Mouse (Mus musculus) gastrocnemius, postnatal 10 days (tissue): ENCODE measurements at regions not wholly inside any gene's neighbourhood (a gene's known extent, or its start where the extent isn't known, plus 50 kb on each side); places are given as distances from the start of the nearest gene placed in this dataset.

Experiments
- DNase-seq: peaks from one replicate; pipeline ENCODE4 v3.0.0; 2021; ENCODE audit warnings: mixed read lengths

GRCm38 (mm10) chr13:30085446-30085845 lies 50.8 kb upstream of the Mboat1 start:
- no peak for DNase-seq

DNA sequence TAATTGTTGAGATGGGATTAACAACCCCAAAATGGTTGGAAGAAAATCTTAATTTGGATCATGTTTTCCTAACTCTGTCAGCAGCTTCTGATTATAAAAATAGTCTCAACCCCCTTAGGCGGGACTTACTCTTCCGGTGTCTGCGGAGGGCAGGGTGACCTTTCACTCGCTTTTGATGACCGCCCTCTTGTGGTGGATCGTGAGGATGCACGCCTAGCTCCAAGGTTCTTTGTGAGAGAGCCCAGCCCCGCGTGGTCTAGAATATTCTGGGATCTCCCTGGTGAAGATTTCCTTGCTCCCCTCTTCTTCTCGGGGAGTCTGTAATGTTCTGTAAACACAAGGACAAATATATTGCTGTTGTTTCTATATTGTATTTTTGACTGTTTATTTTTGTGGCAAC lies 51.3 kb upstream of the Mboat1 start:
- peak; percentile 85 for DNase-seq

DNA sequence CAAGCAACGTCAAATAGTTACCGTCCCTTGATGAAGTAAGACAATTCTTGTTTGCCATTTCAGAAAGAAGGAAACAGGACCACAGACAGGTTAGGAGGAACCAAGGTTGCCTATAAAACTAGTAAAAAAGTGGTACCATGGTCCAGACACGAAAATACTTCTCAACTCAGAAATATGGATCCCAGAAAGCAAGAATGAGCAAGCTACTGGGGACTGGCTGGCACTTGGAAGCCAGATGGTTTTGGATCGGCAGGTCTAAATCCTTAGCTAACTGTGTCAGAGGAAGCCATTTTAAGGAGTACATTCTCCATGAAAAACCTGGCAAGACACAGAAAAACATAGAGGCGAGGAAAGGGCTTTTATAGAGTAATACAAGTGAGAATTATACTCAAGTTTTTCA lies 51.9 kb upstream of the Mboat1 start:
- DNase-seq = no peak

- DNase-seq = no peak
Measured at GRCm38 (mm10) chr13:30083949-30084348, 52.3 kb upstream of the Mboat1 start.

GRCm38 (mm10) chr13:30082761-30083160 lies 53.5 kb upstream of the Mboat1 start:
- no peak for DNase-seq

GRCm38 (mm10) chr13:30080705-30081474 lies 55.4 kb upstream of the Mboat1 start:
- no peak for DNase-seq

- DNase-seq = no peak
Measured at GRCm38 (mm10) chr13:30074517-30075064, 61.7 kb upstream of the Mboat1 start.

DNA sequence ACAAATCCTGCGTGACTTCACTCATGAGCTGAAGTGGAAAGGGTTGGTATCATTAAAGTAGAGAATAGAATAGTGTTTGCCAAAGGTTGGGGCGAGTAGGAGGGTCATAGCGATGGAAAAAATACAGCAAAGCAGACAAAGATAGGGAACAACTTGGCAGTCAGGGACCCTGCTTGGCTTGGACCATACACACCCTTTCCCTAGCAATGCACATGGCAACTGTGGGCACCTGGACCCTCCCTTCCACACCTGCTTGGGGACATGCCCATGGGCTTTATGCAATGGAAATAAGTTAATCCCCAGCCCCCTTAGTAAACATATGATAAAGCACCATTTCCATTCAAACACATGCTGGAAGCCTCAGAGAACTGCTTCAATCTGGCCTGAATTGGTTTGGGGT lies 62.2 kb upstream of the Mboat1 start:
- no peak for DNase-seq

DNA sequence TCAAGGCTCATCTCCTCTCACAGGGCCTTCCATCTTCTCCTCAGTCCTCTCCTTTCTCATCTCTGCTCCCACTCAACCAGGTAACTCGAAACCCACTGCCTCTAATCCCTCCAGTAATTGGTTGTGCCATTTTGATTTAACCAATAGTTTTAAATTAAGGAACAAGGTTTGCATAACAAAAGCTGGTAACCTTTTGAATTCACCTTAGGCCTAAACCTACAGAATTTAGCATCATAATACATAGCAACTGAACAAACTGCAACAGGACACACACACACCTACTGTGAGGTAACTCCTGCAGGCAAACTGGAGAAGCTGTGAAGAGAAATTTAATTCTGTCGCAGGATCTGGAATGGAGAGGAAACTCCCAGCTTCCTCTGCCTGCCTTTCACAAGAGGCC lies 66.9 kb upstream of the Mboat1 start:
- no peak for DNase-seq

GRCm38 (mm10) chr13:30067581-30068375 lies 68.5 kb upstream of the Mboat1 start:
- DNase-seq = no peak

- no peak for DNase-seq
Measured at GRCm38 (mm10) chr13:30065520-30065919, 70.8 kb upstream of the Mboat1 start.

DNA sequence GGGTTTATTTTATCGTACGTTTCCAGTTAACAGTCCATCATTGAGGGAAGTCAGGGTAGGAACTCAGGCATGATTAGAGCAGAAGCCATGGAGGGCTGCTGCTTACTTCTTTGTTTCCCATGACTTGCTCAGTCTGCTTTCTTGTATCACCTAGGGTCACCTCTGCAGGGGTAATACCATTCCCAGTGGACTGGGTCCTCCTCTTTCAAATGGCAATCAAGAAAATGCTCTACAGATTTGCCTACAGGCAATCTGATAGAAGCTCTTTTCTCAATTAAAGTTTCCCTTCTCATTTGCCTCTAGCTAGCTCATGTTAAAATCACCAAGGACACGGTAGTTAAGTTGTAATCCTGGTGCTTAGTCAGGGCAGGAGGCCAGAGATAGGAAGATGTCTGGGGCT lies 72.5 kb upstream of the Mboat1 start:
- DNase-seq = no peak

GRCm38 (mm10) chr13:30062285-30062684 lies 74.0 kb upstream of the Mboat1 start:
- no peak for DNase-seq

DNA sequence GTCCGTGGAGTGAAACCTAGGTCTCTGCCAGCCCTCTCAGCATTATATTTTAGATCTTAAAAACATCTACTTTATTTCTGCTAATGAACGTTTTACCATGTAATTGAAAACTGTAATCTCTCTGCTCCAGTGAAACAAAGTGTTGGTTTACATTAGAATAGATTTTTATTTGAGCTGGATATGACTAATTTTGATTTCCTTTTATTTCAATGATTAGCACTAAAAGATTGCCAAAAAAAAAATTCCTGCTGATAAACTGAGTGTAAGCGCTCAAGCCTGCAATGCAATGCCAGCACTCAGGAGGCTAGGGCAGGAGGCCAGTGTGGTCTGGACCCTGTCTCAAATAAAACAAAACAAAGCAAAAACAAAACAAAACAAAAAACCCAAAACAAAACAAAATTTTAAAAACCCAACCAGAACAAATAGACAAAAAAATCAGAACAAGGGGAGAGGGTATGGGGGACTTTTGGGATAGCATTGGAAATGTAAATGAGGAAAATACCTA lies 69.3 kb upstream of the E2f3 start:
- DNase-seq = no peak

GRCm38 (mm10) chr13:30051891-30052550 lies 66.2 kb upstream of the E2f3 start:
- no peak for DNase-seq

DNA sequence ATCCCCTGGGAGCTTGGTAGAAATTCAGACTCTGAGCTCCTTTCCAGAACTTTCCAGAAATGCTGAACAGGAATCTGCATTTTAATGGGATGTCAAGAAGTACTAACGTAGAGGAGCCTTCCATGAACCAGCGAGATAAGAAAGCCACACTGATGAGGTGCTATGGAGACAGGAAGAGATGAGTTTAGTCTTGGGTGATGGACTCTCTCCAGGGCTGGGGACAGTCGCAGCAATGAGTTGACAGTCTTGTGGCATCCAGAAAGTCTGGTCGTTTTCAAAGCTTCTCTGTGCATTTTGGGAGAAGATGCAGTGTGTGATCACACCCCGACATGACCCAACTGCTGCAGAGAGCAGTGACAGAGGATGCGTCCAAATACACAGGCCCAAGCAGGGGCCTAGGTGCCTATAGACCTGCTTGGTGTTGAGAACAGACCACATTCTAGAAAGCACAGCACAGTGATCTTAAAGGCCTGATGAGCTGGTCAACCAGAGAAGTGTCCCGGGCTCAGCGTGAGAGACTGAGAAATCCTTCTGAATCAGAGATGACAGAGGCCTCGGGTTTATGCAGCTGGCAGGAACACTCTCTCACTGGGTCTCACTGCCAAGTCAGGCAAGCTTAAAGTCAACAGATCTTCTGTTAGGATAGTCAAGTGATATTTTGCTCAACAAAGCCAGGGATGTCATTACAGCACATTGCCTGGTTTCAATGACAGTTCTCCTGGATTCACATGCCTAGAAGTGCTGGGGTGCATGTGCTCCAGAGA lies 65.1 kb upstream of the E2f3 start:
- DNase-seq = no peak

GRCm38 (mm10) chr13:30048260-30048859 lies 62.5 kb upstream of the E2f3 start:
- no peak for DNase-seq

DNA sequence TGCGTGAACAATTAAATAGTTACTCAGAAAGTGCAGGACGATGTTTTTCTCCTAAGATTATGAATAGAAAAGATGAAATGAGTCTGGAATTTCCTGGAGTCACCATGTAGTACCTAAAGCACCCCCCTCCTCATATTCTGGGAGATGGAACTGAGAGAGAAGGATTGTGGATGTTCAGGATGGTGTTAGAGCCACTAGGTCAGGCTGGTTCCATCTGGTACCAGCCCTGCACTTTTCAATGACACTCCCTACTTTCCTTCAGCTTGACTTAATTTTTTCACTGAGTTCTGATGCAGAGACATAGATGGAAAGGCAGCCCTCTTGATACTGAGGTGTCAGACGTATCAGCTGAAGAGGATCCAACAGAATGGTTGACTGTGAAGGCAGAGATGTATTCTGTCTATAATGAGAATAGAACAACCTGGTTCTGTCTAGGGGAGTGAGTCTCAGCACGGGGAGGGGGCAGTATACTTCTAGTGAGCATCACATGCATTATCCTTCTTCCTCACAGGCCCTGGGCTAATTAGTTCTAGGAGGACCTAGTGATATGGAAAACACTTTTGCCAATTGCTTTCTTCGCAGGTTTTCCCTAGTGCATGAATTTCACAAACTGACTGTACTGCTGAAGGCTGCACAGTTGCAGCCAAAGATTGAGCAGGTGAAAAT lies 60.8 kb upstream of the E2f3 start:
- DNase-seq = no peak

DNA sequence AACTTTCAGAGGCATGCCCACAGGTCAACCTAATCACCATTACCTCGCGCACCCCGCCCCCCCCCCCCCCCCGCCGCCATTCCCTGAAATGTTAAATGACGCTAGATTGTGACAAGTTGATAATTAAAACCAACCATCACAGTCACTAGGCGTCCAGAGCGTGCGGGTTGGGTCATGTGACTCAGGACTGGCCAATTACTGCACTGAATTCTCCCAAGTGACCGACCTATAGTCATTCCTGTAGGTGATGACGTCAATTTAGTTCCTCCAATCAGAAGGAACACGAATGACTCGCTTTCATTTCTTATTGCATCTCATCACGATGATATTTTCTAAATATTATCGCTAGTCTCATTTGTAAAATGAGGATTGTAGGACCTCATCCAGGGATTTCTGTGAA lies 60.2 kb upstream of the E2f3 start:
- no peak for DNase-seq

DNA sequence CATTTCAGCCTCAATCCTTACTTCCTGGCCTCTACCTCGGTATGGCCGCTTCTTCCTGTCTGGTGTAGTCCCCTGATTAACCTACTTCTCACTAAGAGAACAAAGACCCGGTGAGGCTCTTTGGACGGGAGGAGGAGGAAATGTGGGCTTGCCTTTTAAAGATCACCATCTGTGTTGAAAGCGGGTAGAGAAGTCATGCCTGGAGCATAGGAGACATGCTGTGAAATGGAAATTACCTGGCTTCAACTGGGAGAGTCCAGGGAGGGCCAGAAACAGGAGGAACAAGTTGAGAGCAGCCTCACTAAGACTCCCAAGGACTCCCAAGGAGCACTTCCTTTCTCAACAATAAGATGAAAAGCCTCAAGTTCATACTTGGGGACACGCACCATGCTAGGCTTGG lies 59.4 kb upstream of the E2f3 start:
- no peak for DNase-seq

DNA sequence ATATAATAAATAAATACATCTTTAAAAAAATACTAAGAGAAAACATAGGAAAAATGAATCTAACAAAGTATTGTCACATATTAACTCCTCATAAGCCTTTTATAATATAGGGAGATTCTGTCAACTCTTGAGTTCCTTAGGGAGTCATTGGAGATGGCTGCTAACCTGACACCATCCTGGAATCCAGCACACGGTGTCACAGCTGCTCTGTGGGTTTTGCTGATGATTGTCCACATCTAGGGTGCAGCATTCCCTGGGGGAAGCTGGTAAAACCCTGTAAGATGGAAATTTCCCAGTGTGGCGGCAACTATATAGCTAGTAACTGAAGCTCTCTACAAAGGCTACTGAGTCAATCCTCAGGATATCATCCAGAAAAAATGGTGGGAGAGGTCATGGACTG lies 58.9 kb upstream of the E2f3 start:
- no peak for DNase-seq
